Mouse (Mus musculus) liver, embryonic 11.5 days (tissue): Measurements from ENCODE around the gene Qk. TPM values are rescaled to one million over a fixed set of nuclear protein-coding genes. Genes with fewer than 3 reads are reported as not detected.

ENCODE experiments used
- ATAC-seq: fragments of 200-750 bp; cut with Nextera tagmentation; replicated peaks from 2 replicates; pipeline ENCODE4 v1.8.0; 2017; ENCODE audit warnings: moderate number of reproducible peaks, mild to moderate bottlenecking, moderate TSS enrichment, moderate library complexity; ENCODE audit not compliant: low FRiP score
- DNase-seq: peaks from one replicate; pipeline ENCODE4 v3.0.0-alpha.2; 2017; ENCODE audit warnings: low spot score
- H3K27ac ChIP-seq: fragments of 300-500 bp; sonication (generic); 2 replicates; pipeline ENCODE4 v1.5.1; 2014; ENCODE audit warnings: mild to moderate bottlenecking, low read depth, low read length, control low read depth
- H3K27me3 ChIP-seq: fragments of 300-500 bp; sonication (generic); replicated peaks from 2 replicates; pipeline ENCODE4 v1.6.1; 2014; ENCODE audit warnings: low read length, mixed read lengths; ENCODE audit not compliant: control insufficient read depth, insufficient read depth
- H3K36me3 ChIP-seq: fragments of 300-500 bp; sonication (generic); 2 replicates; pipeline ENCODE4 v1.6.1; 2014; ENCODE audit warnings: mild to moderate bottlenecking, low read length, moderate library complexity, mixed read lengths; ENCODE audit not compliant: control insufficient read depth, insufficient read depth
- H3K4me1 ChIP-seq: fragments of 300-500 bp; sonication (generic); replicated peaks from 2 replicates; pipeline ENCODE4 v1.6.1; 2014; ENCODE audit warnings: low read length, mixed read lengths; ENCODE audit not compliant: control insufficient read depth, insufficient read depth
- H3K4me2 ChIP-seq: fragments of 300-500 bp; sonication (generic); 2 replicates; pipeline ENCODE4 v1.6.1; 2014; ENCODE audit warnings: mild to moderate bottlenecking, control low read depth, moderate library complexity
- H3K4me3 ChIP-seq: fragments of 300-500 bp; sonication (generic); 2 replicates; pipeline ENCODE4 v1.5.1; 2014; ENCODE audit warnings: low read depth, low read length, control low read depth
- H3K9ac ChIP-seq: fragments of 300-500 bp; sonication (generic); 2 replicates; pipeline ENCODE4 v1.6.1; 2014; ENCODE audit warnings: low read depth, low read length, control low read depth
- H3K9me3 ChIP-seq: fragments of 300-500 bp; sonication (generic); 2 replicates; pipeline ENCODE4 v1.6.1; 2016; ENCODE audit warnings: low read length, inconsistent platforms, mixed read lengths; ENCODE audit not compliant: control insufficient read depth
- WGBS: fragments of 180-500 bp; shearing (Covaris S2); extraction: QIAGEN DNeasy Blood & Tissue Kit; methylation state at CpG from one replicate; pipeline ENCODE4 v1.1.7; 2014; 5-methylcytosine and 5-hydroxymethylcytosine counted together
- polyA plus RNA-seq: library from polyadenylated mRNA; unstranded; fragments of >200 nt; fragmentation: Nextera tagmentation; extraction: Ambion mirVana; gene quantifications from 2 replicates; pipeline ENCODE4 v1.2.1, GENCODE M21; 2014

The Qk gene
- polyA plus RNA-seq, 1 experiment from 2014 or later = 20.3 TPM

- Histone ChIP-seq H3K4me1 (no peaks in the 10 kb centered on the region), H3K9ac (no peak overlapping the region), H3K9me3 (no peaks in the 10 kb centered on the region), H3K36me3 (no peaks in the 10 kb centered on the region), H3K4me2 (no peak overlapping the region), H3K27me3 (no peaks in the 10 kb centered on the region), H3K4me3 (no peak overlapping the region), H3K27ac (no peak overlapping the region)
- WGBS = 69% methylated on average over 8 of the region's 8 CpGs
- ATAC-seq (no peak), DNase-seq (no peak)
These were observed 166.7 kb downstream of the Qk start for GRCm38 (mm10) chr17:10152808-10153413.
